Mouse (Mus musculus) liver, adult 2 months (tissue): Measurements from ENCODE around the gene Meis1.

Experiments
- CTCF ChIP-seq: fragments of 200-500 bp; IDR thresholded peaks from 2 replicates; pipeline ENCODE4 v1.5.1; 2011; ENCODE audit warnings: low read depth, low read length, control low read depth
- POLR2A ChIP-seq: fragments of 200-500 bp; IDR thresholded peaks from 2 replicates; pipeline ENCODE4 v1.6.1; 2011; ENCODE audit warnings: low read length, control low read depth; ENCODE audit not compliant: insufficient read depth; ENCODE audit errors: extremely low read depth

DNA sequence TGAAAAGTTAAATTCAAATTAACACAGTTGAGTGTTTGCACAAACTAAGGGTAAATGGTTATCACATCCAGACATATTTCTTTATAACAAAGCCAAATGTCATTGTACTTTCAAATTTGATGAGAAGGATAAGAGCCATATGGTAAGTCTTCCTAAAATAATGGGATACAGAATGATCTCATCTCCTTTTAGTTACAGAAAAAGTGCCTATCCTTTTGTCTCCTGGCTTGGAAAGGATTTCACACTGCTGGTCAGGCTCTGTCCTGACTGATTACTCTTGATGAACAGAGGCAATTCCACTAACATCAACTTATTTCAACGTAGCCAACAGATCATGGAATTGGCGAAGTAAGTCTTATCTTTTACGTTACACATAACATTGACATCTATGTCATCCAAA, 171.1 kb downstream of the Meis1 start:
- TF ChIP-seq CTCF, result no peak
- TF ChIP-seq POLR2A, result no peak
